Mouse (Mus musculus): ENCODE data around the gene Dmtf1. TPM values are rescaled to one million over a fixed set of nuclear protein-coding genes. Genes with fewer than 3 reads are reported as not detected.

Dmtf1 gene
- total RNA-seq, 2 experiments from 2014 or later: 7.0 to 7.2 TPM

DNA sequence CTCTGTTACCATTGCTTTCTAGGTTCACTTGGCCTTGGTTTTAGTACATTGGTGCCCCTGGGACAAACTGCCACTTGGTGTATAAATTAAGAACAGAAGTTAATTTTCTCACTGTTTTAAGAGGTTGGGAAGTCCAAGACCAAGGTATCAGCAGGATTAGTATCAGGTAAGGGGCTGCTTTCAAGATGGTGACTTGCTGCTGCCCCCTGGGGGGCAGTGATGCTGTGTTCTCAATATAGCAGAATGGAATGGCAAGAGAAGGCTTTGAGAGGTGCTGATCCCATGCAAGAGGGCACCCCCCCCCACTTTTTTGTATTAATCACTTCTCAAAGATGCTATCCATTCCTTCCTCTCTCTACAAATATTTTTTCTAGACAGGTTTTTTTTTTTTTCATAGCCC, 52.0 kb downstream of the Dmtf1 start:
- no peak for DNase-seq
- intact Hi-C loops (cut with DNase I): no loop called here

DNA sequence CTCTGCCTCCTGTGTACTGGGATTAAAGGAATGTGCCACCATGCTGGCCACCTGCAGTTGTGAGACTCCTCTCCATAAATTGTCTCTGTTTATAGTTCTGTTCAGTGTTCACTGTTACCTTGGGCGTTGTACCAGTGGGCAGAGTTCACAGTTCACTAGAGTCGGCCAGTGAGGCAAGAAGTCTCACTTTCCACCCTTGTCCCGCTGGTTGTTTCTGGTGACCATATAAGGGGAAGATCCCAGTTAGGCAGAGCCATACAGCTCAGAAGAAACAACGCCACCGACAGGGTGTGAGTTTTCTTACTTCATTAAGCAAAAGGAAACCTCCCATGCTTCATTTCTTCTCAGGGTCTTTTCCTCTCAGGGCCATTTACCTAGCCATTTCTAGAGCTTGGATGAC, 53.1 kb downstream of the Dmtf1 start:
- intact Hi-C loops (cut with DNase I): no loop called here
- DNase-seq: no peak

DNA sequence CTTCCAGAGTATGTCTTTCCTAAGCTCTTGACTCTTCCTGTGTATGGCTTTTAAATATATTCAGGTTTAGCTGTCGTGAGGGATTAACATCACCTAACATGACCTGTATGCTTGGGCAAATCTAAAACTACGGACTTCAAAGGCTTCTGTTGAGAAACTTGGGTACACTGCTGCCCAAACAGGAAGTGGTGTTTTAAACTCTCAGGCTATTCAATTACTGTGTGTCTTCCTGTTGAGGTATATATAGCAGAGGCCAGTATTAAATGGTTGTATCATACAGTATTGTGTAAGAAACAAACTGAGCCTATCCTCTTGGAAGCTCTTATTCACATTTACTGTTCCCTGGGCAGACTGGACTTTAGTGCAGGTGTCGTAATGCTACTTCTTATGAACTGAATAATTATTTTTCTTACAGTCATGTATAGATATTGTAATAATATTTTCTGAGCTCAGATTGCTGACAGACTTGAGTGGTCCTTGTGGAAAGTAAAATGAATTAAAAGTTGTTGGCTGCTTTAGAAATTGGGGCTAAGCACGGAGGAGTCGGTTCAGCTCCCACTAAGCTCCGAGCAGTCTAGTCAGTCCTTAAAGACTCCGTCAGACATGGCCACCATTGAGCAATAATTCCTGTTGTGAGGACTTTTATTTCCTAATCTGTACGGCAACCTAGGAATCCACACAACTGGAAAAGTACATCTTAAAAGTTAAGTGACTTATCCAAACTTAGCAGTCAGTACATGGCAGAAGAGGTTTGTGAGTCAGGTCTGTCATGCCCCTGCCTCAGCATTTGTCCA, 54.1 kb downstream of the Dmtf1 start:
- no peak for DNase-seq
- intact Hi-C loops (cut with DNase I): no loop called here

DNA sequence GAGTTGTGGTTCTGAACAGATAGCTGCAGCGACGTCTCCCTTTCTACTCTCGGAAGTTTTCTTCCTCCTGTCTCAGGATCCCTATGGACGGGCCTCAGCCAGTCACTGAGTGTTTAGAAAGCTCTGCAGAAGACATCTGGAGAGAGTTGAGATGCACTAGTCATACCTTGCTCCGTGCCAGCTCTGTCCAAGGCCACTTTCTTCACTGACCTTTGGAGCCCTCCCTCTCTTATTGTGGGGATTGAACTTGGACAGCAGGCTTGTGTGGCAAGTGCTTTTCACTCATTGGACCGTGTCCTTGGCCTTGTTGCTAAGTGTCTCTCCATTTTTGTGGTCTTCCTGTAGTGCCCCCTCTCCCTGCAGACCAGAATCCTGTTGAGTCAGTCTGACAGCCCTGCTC, 54.8 kb downstream of the Dmtf1 start:
- DNase-seq: no peak
- intact Hi-C loops (cut with DNase I): no loop called here

DNA sequence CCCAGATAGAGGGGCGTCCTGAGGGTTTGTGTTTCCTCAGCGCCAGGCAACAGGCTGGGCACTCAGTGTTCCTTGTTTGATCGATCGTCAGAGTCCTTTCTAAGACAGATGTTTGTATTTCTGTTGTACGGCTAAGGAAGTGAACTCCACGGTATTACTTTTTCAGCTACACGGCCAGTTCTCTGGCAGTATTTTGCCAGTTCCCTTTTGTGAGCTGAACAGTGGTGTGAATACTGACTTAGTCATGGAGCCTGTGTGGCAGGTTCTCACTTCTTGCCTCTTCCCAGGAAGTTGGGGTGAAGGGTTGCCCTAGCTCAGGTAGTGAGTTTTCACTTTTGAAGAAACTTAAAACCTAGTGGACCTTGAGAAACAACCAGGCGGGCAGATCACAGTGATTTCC, 57.6 kb downstream of the Dmtf1 start:
- intact Hi-C loops (cut with DNase I): loop anchor here (5.0 kb wide), 1 partner anchor 107 kb away; the partner anchor contains the start of gene Crot
- no peak for DNase-seq

DNA sequence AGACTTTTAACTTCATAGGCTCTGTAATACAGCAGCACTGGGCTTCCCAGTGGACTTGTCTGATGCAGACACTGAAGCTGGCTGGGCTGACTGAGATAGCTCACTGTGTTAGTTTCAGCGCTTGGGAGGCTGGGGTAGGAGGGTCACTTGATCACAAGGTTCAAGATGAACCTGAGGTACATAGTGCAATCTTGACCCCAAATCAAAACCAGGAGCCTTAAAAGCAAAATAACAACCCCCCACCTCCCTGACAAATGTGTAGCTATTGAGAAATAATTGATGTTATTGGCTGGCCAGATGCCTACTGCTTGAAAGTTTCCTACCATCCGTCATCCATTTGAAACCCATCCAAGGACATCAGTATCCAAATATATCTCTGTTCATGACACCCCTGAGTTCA, 58.9 kb downstream of the Dmtf1 start:
- DNase-seq: no peak
- intact Hi-C loops (cut with DNase I): loop anchor here (5.0 kb wide), 1 partner anchor 105 kb away; the partner anchor contains the start of gene Crot

DNA sequence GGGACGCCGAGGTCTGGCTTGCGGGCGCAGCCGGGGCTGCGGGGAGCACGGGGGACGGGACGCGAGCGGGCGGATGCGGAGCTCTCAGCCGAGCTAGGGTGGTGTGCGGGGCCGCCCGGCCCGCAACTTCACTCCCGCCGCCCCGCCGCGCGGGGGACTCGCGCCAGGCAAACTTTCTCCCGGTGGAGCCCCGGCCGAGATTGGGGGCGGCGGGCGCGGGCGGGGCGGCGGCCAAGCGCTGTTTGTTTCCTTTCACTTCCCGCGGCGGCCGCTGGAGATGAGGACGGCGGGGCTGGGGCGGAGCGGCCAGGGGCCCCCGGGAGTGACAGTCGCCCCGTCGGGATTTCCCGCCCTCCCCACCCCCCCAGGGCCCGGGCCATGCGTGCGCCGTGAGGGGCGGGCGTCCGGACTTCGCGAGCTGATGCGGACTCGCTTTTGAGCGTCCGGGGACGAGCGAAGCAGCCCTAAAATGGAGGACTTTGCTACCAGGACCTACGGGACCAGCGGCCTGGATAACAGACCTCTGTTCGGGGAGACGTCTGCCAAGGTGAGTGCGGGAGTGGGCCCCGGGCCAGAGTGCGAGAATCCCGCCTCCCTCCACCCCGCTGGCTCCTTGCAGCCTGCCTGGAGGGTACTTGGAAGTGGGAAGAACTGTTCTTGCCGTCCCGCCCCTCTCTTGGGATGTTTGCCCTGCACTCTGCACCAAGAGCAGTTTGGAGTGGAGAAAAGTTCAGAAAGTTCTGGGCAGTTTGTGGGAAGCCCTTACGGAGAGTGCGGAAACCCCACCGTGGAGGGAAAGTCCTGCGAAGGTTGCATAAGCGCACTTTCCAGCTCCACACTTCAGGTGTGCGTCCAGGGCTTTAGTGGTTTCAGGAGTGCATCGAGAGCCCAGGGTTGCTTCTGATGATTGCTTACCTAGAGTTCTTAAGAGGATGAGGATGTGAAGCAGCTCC, 60.5 kb downstream of the Dmtf1 start:
- intact Hi-C loops (cut with DNase I): loop anchor here (5.0 kb wide), 1 partner anchor 104 kb away; the partner anchor contains the start of gene Crot
- DNase-seq: peak; percentile 24 to 40

DNA sequence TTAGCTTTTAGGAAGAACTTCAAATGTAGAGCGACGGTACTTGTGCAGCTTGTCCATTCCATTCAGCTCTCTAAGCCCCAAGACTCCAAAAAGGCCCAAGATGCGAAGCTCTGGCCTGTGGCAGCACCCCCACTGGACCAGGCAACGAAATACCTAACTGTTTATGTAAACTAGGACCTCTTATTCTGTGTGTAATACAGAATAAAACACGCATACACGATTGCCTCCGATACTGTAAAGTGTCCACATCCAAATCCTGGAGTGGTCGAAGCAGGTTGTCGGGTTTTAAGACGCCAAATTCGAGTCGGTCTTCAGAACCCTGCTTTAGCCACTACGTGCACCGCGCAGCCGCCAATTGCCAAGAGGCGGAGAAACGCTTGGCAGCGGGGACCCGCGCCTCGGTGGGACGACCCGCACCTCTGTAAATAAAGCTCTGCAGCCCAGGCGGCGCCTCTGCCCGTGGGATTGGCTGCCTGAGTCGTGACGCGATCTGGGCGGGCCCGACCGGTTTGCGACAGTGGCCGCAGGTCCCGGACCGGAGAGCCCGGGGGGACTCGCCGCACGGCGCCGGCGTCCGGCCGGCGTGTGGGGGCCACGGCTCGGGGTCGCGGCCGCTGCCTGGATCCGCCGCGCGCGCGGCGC, 61.2 kb downstream of the Dmtf1 start, which contains the start of gene Tmem243:
Gene Tmem243, plus strand, starts transcription at position 462 of the 642 bp plus-strand sequence.
- DNase-seq: peak; percentile 86
- intact Hi-C loops (cut with DNase I): loop anchor here (5.0 kb wide), 1 partner anchor 103 kb away; the partner anchor contains the start of gene Crot

DNA sequence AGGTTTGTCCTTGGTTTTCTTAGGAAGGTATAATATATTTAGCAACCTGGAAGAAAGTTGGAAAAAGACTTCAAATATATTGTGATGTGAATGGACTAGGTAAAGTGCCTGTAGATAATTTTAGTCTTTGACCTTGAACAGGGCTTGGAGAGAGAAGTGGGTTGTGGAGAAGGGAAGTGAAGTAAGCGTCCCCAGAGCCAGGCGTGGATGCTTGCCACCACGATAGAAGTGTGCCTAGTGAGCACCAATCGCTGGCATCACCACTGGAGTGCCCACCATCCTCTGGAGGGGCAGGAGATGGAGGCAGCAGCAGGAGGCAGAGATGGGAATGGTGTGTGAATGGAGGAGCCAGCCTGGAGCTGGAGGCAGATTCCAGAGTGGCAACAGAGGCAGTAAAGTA, 68.1 kb downstream of the Dmtf1 start:
- DNase-seq: no peak
- intact Hi-C loops (cut with DNase I): no loop called here

DNA sequence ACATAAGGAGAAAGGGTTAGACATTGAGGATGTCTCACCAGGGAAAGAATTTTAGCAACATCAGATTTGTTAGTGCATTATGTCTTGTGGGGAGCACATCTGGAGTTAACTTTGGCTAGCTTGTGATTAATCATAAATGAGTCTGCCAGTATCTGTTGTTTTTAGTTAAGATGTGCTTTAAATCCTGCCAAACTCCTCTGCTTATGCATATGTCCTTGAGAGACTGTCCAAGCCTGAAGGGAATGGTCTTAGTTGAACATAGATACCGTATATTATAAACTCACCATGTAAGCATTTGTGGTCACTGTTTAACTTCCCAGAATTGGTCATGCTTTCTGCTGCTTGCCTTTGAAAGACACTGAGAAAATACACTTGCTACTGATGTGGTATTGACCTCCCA, 68.9 kb downstream of the Dmtf1 start:
- DNase-seq: no peak
- intact Hi-C loops (cut with DNase I): no loop called here

DNA sequence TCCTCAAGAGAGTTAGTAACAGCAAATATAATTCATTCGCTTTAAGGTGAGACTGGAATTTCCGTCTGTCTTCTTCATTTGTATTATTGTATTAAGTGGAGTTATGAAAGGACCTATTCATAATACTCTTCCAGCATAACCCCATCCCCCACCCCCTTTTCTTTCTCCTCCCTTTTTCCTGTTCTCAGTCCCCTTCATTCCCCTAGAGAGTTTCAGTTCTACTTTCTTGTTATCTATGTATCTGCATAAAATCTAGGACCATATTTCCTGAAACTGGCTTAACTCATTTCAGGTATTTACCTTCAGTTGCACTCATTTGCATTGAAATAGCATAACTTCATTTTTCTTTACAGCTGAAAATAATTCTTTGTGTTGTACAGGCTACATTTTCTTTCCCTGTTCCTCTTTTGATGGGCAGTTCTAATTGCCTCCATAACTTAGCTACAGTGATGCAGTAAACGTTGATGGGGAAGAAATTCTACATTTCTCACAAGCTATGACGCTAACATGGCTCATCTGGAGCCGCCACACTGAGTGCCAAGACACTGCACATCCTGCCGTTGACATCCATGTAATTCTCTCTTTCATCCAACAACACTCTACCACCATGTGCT, 71.0 kb downstream of the Dmtf1 start:
- no peak for DNase-seq
- intact Hi-C loops (cut with DNase I): no loop called here

DNA sequence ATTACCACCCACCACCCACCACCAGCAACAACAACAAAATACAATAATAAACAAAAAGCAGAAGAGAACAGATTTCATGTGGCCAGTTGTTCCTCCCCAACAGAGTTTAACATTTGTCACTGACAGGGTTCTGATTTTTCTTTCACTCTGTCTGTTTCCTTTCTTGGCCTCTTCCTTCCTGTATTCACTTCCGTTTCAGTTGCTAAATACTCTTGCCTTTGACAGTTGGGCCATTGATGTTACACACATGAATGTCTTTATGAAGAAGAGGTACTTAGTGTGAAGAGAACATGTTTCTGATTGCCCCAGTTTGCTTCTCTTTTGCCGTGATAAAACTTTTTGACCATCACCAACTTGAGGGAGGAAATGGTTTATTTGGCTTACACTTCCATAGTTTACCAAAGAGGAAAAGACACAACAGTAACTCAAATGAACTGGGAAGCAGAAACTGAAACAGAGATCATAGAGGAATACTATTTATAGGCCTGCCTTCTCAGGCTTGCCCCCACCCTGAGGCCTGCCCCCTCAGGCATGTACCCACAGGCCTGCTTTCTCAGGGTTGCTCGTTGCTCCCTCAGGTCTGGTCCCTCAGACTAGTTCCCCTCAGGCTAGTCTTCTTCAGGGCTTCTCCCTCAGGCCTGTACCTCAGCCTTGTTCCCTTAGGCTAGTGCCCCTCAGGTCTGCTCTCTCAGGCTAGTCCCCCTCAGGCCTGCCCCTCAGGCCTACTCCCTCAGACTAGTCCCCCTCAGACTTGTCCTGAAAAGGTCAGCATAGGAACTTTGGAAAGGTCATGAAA, 74.5 kb downstream of the Dmtf1 start:
- DNase-seq: no peak
- intact Hi-C loops (cut with DNase I): no loop called here

DNA sequence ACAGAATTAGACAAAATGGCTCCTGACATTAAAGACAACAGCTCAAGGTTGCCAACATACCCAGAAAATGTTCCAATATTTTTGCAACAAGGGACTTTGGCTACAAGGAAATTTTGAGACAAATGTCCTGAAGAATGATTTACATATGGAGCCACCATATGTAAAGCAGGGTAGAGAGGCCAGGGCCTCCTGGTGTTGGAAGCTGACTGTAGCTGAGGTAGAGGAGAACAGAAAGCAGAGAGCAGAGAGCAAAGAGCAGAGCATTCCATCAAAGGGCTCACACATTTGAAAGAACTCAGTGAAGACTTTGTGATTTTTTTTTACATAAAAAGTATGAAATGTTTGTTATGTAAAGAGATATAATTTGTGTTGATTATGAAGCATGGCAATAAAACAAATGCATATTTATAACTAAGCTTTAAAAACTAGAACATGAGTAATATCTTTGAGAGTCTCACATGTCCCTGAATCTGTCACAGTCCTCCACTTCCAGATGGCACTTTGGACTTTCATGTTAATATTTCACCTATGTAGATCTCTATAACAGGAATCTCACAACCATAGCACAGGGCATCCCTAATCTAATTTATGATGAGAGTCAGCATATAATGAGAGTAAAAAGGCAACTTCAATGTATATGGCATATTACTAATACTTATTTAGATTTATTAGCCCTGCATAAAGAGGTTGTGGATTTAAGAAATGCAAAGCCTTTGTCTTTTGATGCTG, 81.6 kb downstream of the Dmtf1 start:
- intact Hi-C loops (cut with DNase I): no loop called here
- no peak for DNase-seq

DNA sequence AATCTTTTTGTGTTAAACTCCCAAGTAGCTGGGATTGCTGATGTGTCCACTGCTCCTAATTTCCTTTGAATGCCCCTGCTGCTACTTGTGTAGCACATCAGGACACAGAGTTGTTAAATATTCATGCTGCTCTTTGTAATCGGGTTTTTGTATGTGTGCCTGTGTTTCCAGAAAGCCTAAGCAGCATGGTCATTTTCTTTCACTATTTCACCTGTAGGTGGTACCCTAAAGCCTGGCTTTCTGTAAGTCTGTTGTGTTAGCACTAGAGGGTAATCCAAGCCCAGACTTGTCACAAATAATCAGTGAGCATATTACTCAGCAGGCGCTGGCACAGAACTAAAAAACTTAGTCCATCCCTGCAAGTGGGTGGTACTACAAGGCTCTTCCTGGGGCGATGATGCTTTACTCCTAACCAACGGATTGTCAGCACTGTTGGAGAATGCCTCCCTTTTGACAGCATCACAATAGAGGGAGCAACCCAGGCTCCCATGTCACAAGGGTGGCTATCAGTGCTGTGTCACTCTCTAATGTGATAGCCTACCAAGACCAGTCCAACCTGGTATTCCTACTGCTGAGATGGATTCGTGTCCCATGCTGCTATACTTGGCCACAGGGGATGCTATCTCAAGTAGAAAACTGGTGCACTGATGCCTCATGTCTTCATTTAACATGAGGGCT, 88.3 kb downstream of the Dmtf1 start:
- DNase-seq: no peak
- intact Hi-C loops (cut with DNase I): no loop called here

DNA sequence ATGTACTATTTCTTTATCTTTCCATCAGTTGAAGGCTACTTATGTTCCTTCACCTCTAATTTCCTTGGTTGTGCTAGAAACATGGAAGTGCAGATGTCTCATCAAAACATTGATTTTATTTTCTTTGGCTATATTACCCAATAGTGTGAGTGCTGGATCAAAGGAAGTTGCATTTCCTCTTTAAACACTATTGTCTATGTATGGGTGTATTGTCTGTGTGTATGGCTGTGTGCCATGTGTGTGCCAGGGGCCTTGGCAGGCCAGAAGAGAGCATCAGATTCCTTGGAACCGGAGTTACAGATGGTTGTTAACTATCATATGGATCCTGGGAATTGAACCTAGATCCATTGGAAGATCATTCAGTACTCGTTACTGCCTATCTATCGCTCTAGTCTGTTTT, 90.2 kb downstream of the Dmtf1 start:
- DNase-seq: no peak
- intact Hi-C loops (cut with DNase I): no loop called here

DNA sequence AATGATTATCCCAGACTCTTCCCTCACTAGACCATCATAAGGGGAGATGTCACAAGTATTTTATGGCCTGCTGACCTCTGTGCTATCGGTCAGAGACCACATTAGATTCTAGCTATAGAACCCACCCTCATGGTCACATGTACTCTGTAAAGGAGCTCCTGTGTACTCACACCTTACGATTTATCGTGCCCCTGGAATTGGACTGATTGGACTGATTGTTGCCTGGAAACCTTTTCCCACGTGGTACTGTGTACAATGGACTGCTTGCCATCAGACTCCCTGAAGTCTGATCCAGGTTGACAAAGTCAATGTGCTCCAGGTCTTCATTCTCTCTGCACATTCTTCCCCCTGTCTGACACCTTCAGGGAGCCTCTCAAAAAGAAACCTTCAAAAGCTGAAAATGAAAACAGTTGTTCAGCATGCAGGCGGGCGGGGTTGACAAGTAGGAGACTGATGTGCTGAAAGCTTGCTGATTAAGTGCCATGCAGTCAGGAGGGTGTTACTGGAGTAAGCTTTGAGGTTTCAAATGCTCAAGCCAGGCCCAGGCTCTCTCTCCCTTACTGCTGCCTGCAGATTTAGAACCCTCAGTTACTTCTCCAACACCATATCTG, 91.9 kb downstream of the Dmtf1 start:
- intact Hi-C loops (cut with DNase I): no loop called here
- DNase-seq: no peak

DNA sequence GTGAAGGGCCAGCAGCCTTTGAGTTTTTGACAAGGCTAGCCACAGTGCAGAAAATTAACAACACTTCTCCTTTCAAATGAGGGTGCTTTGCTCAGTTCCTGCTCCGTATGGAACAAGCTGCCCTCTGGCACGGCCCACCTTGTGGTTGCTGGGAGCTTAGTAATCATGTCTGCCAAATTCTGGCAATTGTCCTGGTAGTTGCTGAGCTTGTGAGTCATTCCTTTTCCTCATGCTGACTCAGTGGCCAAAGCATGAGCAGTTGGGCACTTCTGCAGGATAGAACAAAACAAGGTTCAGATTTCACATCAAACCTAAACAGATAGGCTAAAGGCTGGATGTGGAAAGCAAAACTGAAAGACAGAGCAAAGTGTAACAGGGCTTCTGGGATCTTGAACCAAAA, 92.7 kb downstream of the Dmtf1 start:
- peak; percentile 7 to 21 for DNase-seq
- intact Hi-C loops (cut with DNase I): no loop called here
